Mouse (Mus musculus): ENCODE data around the gene Kalrn. TPM values are rescaled to one million over a fixed set of nuclear protein-coding genes. Genes with fewer than 3 reads are reported as not detected.

The Kalrn gene
- total RNA-seq, 2 experiments from 2014 or later = 0.94 TPM; not detected in 1

DNA sequence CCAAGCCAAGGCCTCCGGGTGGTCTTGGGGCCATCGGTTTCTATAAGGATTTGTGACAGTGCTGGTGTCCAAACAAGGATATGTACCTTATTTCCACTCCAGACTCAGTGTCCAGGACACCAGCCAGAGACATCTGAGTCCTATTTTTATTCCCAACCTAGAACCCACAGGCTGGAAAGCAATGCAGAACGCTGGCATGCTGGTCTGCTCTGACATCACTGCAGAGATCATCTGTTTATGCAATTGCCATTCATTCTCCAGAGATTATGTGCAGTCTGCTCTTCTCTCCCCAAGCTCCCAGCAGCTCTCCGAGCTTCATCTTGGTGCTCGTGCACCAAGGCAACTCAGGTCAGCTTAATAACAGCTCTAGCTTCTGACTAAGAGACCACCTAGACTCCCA is 12.5 kb downstream of the Kalrn start:
- no peak for ATAC-seq (replicated peaks; ENCODE audit: low FRiP score, poor library complexity, severe bottlenecking)

DNA sequence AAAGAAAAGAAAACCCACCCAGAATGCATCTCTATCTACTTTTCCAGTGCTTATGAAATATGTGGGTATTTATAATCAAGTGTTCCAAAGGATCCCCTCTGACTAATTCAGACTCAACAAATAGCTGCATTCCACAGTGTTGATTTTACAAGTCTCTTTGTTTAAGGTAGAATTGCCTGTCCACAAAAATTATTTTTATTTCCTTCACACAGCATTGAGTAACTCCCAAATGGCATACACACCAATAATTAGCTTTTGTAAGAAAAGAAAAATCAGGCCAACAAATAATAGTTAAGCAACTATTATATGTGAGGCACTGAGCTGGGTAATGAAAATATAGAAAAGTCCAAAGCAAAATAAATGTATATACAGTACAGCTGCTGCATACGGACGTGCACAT is 12.9 kb downstream of the Kalrn start:
- ATAC-seq (replicated peaks; ENCODE audit: low FRiP score, poor library complexity, severe bottlenecking) = no peak

DNA sequence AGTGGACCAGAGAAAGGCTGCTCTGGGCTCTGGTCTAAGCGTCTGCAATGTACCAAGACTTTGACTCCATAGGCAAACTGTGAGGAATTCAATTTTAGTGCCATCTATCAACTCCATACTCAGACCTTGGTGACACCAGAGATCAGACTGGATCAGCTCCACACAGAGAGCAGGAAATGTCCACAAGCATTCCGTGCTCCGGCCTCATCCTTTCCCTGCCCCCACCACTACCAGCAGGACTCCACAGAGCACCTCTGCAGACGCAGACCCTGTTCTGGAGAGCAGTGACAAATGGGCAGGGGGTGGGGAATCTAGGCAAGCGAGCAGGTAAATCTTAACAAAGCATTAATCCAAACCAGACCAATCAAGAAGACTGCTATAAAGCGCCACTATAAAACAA is 15.4 kb downstream of the Kalrn start:
- no peak for ATAC-seq (replicated peaks; ENCODE audit: low FRiP score, poor library complexity, severe bottlenecking)

DNA sequence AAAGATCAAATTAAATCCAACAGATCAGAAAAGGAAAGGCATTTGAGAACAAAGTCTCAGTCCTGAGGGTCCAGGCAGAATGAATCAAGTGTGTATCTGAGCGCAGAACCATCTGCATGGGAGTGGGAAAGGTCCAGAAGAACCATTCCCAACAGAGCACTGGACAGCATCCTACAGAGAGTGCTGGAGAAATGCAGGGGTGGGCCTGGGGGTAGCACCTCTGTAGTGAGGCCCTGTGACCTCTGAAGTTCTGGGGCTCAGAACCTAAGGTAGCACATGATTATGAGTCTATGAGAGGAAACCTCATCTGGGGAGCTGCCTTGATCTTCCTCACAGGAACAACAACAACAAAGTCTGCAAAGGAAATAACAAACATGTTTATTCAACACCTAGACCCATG is 20.6 kb downstream of the Kalrn start:
- ATAC-seq (replicated peaks; ENCODE audit: low FRiP score, poor library complexity, severe bottlenecking) = no peak

DNA sequence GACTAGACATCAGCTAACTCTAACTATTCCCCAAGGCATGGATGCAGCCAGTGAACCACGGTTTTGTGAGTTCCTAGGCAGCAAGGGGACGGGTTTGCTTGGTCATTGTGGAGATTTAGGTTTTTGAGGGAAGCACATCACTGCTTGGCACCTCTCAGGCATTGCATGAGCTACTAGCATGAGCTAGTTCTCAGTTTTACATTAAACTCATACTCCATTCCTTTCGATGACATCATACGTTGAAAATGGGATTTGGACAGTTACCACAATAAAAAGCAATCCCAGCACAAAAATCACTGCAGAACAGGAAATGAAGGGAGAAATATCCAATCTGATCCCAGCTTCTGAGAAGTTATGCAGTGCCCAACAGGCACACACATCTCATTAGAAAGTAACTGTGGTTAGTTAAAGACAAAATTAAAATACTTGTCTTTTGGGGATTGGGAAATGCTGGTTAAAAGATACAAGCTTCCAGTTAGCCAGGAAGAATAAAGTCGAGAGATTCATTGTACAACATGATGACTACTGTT is 23.8 kb downstream of the Kalrn start:
- no peak for ATAC-seq (replicated peaks; ENCODE audit: low FRiP score, poor library complexity, severe bottlenecking)

DNA sequence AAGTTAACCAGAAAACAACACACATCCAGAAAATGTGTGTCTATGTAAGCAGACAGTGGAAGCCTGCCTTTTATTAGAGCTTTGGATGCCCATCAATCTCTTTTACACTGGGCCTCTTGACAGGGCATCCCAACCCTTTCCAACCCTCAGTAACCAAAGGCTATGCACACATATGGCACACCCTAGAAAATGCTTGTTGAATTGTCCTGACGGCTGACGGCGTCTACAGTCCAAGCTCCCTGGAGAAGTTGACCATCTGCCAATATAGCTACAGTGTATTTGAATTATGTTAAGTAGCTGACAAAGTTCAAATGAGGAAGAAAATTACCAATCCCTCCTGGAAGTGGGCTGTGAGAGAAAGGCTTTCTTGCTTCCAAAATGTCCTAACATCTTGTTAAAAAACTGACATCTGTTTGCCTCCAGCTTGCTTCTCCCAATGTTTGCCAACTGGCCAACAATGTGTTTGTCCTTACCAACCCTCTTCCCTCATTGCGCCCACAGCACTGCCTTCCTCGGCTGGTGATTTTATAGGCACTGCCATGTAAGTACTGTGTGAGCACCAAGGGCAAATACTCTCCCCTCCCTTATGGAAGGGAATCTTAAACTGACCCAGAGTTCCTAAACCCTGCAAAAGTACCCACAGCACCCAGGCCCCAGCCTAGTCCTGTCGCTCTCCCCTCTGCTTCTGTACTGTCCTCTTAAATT is 26.4 kb downstream of the Kalrn start:
- ATAC-seq (replicated peaks; ENCODE audit: low FRiP score, poor library complexity, severe bottlenecking) = no peak

DNA sequence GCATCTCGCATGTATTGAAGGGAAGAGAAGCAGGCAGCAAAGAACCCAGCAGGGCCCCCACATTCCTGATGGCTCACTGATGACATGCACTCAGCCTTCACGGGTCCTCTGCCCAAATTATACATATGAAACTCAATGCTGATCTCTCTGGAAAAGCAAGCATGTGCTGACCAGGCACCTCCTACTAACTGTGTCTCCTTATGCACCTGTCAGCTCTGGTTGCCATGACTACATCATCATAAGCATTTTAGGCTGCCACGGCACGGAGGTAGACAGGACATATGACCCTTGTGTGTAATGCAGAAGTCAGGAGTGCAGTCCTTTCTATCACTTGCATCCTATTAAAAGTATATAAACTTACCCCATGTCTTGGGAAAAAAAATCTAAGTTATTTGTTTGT is 29.6 kb downstream of the Kalrn start:
- no peak for ATAC-seq (replicated peaks; ENCODE audit: low FRiP score, poor library complexity, severe bottlenecking)

DNA sequence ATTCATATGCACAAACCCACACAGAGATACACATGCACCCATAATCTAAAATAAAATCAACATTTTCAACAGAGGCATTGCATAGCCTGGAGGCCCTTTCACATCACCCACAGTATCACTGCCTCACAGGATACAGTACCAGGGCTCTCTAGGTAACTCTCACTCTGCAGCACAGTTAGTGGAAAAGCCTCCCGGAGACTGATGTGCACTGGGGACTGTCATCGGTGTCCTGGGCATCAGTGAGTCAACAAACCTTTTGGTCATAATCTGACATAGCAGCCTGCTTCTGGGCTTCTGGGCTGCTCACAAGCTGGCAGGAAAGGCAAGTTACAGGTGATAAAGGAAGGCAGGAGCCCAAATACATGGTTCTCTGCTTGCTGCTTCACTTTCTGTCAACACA is 31.0 kb downstream of the Kalrn start:
- no peak for ATAC-seq (replicated peaks; ENCODE audit: low FRiP score, poor library complexity, severe bottlenecking)

DNA sequence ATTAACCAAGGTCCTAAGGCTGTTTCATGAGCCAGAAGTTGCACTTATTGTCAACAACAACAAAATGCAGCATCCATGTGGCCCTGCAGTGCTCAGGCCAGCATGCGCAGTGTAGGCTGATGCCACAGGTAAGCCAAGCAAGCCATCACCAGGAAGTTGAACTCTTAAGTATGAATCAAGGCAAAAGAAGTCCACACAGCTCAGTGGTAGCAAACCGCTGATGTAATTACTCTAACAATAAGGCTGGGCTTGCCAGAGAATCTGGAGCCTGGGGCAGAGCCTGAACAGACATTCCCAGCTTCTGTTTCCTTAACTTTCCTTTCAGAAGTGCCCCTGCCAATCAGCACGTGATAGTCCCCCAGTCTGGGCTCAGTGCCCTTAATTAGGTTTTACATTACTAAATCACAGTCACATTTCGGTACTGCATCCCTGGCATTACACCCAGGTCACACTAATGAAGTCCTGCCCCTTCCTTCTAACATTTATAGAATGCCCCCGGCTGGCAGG is 34.6 kb downstream of the Kalrn start:
- no peak for ATAC-seq (replicated peaks; ENCODE audit: low FRiP score, poor library complexity, severe bottlenecking)

DNA sequence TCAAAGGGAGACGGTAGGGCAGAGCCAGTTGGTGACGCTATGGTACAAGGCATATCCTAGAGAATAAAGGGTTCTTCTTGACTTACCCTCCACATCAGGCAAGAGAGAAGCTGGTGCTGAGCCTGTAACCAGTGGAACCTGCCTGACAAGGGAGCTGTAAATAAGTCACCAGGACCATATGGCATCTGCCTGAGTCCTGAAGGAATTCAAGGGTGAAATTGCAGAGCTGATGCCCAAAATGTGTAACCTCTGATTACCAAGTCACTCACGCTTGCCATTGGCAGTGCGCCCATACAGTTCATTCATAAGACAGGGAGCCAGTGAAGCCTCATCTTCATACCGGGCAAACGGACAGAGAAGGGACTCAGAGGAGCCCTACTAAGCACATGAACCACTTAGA is 37.0 kb downstream of the Kalrn start:
- ATAC-seq (replicated peaks; ENCODE audit: low FRiP score, poor library complexity, severe bottlenecking) = no peak

DNA sequence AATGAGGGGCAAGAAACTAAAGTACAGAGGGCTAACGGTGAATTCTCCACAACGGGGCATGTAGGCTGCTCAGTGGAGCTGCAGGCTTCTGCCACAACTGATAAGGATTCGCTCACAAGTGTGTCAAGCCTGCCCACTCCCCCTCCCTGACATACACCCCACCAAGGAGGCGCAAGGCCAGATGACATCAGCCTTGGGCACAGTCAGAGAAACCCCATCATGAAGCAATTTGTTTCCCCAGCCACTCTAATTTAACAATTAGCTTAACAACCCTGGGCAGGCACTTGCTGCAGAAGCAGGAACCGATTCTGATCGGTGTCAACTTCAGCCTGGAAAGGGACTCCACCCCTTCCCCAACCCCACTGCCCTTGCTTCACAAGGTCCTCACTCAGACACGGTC is 38.2 kb downstream of the Kalrn start:
- ATAC-seq (replicated peaks; ENCODE audit: low FRiP score, poor library complexity, severe bottlenecking) = no peak

DNA sequence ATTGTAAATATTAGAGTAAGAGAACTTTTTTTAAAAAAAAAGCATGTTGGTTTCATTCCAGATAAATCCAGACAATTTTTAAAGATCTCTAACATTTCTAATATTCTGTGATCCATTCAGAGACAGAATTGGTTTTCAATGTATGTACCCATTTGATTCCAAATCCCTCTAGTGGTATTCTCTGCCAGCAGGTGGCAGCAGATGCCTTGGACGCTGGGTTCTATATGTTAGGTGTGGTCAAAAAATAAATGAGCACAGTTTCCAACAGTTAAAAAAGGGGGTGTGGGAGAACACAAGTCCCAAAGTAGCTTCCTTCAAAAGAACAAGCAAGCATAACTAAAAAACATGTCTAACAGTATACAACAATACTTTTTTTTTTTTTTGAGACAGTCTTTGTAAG is 41.8 kb downstream of the Kalrn start:
- ATAC-seq (replicated peaks; ENCODE audit: low FRiP score, poor library complexity, severe bottlenecking) = no peak

DNA sequence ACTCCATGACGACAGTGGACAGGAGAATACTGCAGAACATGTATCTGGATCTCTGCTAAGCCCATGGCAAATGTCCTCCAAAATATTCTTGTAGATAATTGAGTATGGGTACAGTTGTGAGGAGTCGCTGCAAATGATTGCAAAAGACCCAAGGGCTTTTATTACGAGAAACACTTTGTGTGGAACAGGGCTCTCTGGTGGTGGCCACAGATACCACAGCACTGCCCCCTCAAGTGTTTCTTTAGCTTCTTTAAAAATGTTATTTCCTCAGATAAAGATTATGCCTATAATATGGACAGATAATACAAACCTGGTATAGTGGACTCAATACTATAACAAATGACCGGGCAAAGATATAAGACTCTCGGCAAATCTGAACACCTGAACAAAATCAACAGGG is 43.3 kb downstream of the Kalrn start:
- no peak for ATAC-seq (replicated peaks; ENCODE audit: low FRiP score, poor library complexity, severe bottlenecking)

DNA sequence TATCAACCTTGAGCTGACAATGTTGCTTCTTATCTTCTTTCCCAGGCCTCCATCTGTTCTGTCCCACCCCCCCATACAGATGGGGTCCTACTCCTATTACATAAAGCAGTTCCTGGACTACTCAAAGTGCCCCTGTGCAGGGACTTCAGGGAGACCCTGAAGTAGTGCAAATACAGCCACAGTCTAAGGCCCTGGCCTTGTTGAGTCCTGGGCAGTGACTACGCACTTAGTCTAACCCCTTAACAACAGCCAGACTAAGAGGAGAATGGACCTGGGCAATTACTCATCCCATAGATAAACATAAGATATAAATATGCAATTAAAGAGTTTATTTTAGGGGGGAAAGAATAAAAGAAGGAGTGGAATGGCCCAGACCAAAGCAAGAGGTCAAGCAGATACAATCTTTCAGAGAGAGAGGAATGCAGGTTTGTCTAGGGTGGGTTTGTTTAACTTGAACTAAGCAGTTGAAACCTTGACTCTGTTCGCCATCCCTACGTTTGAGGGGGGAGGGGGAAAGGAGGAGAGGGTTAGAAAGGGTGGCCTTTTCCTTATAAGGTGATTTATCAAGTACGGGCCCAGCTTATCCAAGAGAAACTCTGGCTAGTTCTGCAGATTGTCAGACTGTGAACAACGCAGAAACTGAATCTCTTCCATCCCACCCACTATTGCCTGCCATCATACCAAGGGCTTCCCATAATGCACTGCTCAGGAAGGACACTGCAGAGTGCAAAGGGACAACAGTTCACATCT is 44.9 kb downstream of the Kalrn start:
- no peak for ATAC-seq (replicated peaks; ENCODE audit: low FRiP score, poor library complexity, severe bottlenecking)

DNA sequence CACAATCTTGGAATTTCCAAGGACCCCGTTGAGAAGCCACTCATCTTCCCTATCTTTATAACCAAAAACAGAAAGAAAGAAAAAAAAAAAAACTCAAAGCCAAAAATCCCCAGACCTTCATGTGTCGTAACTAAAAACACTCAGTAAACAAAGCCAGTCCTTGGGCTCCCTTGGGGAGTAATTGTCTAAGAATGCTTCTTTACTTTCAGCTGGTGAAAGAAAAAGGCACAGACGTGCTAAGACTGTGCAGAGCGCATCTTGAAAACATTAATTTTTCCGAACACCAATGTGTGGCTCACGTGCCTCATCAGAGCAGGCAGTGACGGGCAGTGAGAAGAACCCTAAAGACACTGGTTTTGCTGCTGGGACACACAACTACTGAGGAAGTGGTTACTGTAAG is 47.0 kb downstream of the Kalrn start:
- ATAC-seq (replicated peaks; ENCODE audit: low FRiP score, poor library complexity, severe bottlenecking) = no peak

DNA sequence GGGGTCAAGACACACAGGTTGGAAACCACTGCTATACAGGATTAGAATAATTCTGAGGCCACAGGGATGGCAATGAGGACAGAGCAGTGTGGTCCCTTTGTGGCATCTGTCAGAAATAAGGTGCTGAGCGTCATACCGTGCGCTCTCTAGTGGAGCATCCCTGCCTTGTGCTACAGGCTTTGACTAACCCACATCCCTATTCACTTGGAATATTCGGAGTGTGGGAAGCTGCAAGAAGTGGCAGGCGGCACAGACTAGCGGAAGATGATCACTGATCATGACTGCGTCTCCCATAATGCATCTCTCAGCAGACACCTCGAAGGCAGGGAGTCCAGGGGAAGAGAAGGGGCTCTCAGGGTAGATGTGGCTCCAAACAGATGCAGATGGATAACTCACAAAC is 47.5 kb downstream of the Kalrn start:
- no peak for ATAC-seq (replicated peaks; ENCODE audit: low FRiP score, poor library complexity, severe bottlenecking)

DNA sequence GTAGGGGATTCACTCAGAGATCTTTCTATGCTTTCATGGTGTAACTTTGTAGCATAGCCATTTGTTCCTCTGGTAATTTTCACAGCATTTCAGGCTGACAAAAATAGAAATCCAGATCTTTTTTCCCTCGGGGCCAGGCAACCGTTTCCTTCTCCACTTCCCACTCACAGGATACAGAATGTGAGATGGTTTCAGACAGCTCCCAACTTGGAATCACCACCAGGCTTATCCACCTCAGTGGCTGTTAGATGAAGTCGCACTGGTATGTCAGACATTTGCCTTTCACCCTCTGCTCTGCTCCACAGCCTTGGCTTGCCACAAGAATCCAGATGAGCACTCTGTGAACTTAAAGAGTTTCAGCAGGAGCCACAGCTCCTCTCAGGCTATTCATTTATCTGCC is 48.1 kb downstream of the Kalrn start:
- ATAC-seq (replicated peaks; ENCODE audit: low FRiP score, poor library complexity, severe bottlenecking) = no peak

DNA sequence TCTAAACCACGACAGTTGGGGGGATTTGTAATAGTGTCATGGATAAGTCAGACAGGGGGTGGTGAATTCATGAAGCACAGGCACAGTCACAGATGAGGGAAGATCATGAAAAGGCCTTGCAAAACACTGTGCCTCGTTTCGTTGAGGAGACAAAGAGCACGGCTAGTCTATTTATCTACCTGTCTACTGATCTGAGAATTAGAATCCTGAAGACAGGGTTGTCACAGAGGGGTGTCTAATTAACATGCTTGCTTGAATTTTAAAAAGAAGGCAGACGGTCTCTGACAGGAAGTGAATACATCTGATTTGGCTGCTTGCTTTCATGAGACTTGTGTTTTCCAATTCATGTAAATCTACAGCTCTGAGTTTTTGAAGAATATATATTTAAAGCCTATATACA is 52.3 kb downstream of the Kalrn start:
- ATAC-seq (replicated peaks; ENCODE audit: low FRiP score, poor library complexity, severe bottlenecking) = no peak

DNA sequence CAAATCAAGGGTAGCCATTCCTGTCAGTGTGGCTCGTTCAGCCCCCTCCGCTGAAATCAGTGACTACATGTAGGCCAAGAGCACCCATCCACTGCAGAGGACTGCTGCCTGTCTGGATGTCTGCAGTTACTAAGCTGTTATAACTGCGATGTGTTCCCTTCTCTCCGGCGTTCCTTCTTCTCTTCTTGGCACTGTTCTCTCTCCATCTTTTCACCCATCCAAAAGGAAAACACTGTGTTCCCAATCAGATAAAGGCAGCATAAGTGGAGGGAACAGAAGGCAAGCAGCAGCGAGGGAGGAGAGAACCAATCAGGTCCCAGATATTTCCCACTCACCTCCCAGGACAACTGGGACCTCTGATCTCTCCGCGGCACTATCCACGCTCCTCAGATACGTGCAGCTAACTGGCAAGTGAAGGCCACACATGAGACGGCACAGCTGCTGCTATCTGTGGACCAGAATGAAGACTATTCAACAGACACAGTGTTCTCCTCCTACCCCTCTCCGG is 56.4 kb downstream of the Kalrn start:
- no peak for ATAC-seq (replicated peaks; ENCODE audit: low FRiP score, poor library complexity, severe bottlenecking)

DNA sequence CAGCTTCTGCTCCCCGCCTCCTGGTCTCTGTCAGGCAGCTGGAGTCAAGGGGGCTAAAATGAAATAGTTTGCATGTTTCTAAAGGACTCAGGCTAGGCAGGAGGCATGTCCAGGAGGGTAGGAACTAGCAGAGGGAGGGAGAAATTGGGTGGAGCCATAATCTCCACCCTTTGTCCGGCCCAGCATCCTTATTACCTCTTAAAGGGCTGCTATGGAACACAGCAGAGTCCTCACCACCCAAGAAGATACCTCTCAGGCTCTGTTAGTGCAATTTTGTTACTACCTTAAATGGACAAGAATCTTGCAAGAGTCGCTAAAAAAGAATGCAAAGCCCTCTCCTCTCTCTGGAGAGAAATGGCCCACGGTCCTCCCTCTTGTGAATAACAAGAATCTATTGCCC is 57.8 kb downstream of the Kalrn start:
- ATAC-seq (replicated peaks; ENCODE audit: low FRiP score, poor library complexity, severe bottlenecking) = no peak

DNA sequence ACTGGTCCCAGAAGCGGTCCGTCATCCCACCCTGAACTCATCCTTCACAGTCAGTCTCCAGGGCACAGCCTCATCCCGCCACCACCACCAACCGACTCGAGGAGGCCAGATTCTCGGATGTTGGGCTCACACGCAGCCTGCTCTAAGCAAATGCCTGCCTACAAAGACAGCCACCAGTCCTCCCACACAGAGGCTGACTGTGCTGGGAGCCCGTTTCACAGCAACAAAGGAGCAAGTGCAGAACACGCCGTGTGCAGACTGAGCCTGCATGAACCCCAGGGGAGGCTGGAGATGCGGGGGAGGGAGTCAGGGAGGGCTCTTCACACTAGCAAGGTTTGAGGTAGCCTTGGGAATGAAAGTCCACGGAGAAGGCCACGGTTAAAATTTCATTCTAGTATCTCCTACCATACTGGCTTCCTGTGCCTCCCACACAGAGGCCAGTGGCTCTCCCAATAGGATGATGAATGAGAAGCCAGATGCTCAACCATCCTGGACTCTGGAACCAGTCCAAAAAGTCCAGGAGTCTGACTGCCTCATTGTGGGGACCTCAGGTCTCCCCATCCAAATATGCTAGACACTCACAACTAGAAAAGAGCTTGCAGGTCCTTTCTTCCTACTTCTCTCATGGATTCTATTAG is 59.3 kb downstream of the Kalrn start:
- no peak for ATAC-seq (replicated peaks; ENCODE audit: low FRiP score, poor library complexity, severe bottlenecking)
